Mouse (Mus musculus) limb, embryonic 14.5 days (tissue): ENCODE measurements around the gene Eif3c. TPM values are rescaled to one million over a fixed set of nuclear protein-coding genes. Genes with fewer than 3 reads are reported as not detected.

Source experiments
- ATAC-seq: fragments of 200-750 bp; cut with Nextera tagmentation; 2 replicates; pipeline ENCODE4 v1.8.0; 2017; ENCODE audit warnings: low read depth, moderate number of reproducible peaks, moderate TSS enrichment; ENCODE audit not compliant: low FRiP score
- DNase-seq: peaks from one replicate; pipeline ENCODE4 v3.0.0-alpha.2; 2015; ENCODE audit warnings: low spot score
- H3K27ac ChIP-seq: fragments of 300-500 bp; sonication (generic); replicated peaks from 2 replicates; pipeline ENCODE4 v1.5.1; 2014; ENCODE audit warnings: low read depth, mild to moderate bottlenecking, low read length, moderate library complexity, mixed read lengths
- H3K27me3 ChIP-seq: fragments of 300-500 bp; sonication (generic); 2 replicates; pipeline ENCODE4 v1.6.1; 2014; ENCODE audit warnings: low read length, mixed read lengths; ENCODE audit not compliant: control insufficient read depth, insufficient read depth
- H3K36me3 ChIP-seq: fragments of 300-500 bp; sonication (generic); 2 replicates; pipeline ENCODE4 v1.6.1; 2014; ENCODE audit warnings: mild to moderate bottlenecking, low read length, moderate library complexity, mixed read lengths; ENCODE audit not compliant: control insufficient read depth, insufficient read depth
- H3K4me1 ChIP-seq: fragments of 300-500 bp; sonication (generic); 2 replicates; pipeline ENCODE4 v1.6.1; 2014; ENCODE audit warnings: antibody characterized with exemption, low read length, mixed read lengths; ENCODE audit not compliant: control insufficient read depth, insufficient read depth
- H3K4me2 ChIP-seq: fragments of 300-500 bp; sonication (generic); replicated peaks from 2 replicates; pipeline ENCODE4 v1.6.1; 2014; ENCODE audit warnings: low read depth, mild to moderate bottlenecking, low read length, moderate library complexity; ENCODE audit not compliant: severe bottlenecking
- H3K4me3 ChIP-seq: fragments of 300-500 bp; sonication (generic); replicated peaks from 2 replicates; pipeline ENCODE4 v1.5.1; 2014; ENCODE audit warnings: low read length
- H3K9ac ChIP-seq: fragments of 300-500 bp; sonication (generic); 2 replicates; pipeline ENCODE4 v1.6.1; 2014; ENCODE audit warnings: mild to moderate bottlenecking, low read depth, low read length, moderate library complexity; ENCODE audit not compliant: severe bottlenecking
- H3K9me3 ChIP-seq: fragments of 300-500 bp; sonication (generic); 2 replicates; pipeline ENCODE4 v1.6.1; 2016; ENCODE audit warnings: low read length; ENCODE audit not compliant: control insufficient read depth
- POLR2A ChIP-seq: fragments of 200-500 bp; IDR thresholded peaks from 2 replicates; pipeline ENCODE4 v1.8.0; 2012; ENCODE audit warnings: inconsistent platforms, mild to moderate bottlenecking, moderate library complexity, borderline replicate concordance; ENCODE audit not compliant: insufficient read depth, insufficient read length; ENCODE audit errors: extremely low read depth
- WGBS: fragments of 180-500 bp; shearing (Covaris S2); extraction: QIAGEN DNeasy Blood & Tissue Kit; methylation state at CpG from one replicate; pipeline ENCODE4 v1.1.7; 2014; 5-methylcytosine and 5-hydroxymethylcytosine counted together
- polyA plus RNA-seq, 2 experiments: library from polyadenylated mRNA; depleted of rRNA in 1 of 2; stranded (reverse) in 1 of 2; unstranded in 1 of 2; fragments of >200 nt; fragmentation: Nextera tagmentation in 1 of 2; extraction: Ambion mirVana in 1 of 2; gene quantifications; 2 replicates each; pipeline versions ENCODE4 v1.2.1 to v1.2.3; 2012 to 2014

The Eif3c gene
- polyA plus RNA-seq, 2 experiments = 115 to 169 TPM

DNA sequence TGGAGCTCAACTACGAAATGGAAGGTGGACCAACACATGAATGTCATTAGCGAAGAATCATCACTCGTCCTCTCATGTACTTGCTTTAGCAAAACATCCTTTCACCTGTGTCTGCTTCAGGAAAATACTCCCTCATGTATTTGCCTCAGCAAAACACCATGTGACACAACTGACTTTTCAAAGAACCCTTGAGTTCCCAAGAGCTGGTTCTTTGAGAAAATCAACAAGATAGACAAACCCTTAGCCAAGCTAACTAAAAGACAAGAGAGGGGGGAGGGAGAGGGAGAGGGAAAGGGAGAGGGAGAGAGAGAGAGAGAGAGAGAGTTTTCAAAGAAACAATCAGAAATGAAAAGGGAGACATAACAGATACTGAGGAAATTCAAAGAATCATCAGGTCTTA lies 42.9 kb downstream of the Eif3c start:
- Histone ChIP-seq H3K27ac (no peak overlapping the region), H3K4me2 (no peak overlapping the region), H3K4me1 (no peaks in the 10 kb centered on the region), H3K9me3 (no peaks in the 10 kb centered on the region), H3K36me3 (no peaks in the 10 kb centered on the region), H3K9ac (no peak overlapping the region), H3K27me3 (no peaks in the 10 kb centered on the region), H3K4me3 (no peak overlapping the region)
- no peak for TF ChIP-seq POLR2A
- ATAC-seq (no peak), DNase-seq (no peak)
- 76% methylated on average over 3 of the region's 3 CpGs for WGBS

DNA sequence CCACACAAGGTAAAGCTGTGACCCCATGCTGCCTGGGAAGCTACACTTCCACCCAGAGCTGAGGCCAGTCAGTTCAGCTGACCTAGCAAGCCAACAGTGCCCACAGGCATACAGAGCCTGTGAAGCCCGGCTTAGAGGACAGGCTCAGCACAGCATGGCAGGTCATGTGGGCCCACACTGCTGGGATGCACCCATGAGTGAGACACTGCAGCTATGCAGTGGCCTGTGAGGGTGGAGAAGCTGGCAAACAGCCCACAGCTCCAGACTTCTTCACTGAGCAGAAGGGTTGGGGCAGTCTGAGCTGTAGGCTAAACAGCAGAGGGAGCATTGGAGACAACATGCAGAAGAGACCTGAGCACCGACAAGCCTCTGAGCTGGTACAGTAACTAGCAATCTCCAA lies 46.7 kb downstream of the Eif3c start:
- Histone ChIP-seq H3K27me3 (no peaks in the 10 kb centered on the region), H3K4me1 (no peaks in the 10 kb centered on the region), H3K4me3 (no peak overlapping the region), H3K4me2 (no peak overlapping the region), H3K27ac (no peak overlapping the region), H3K9ac (no peak overlapping the region), H3K36me3 (no peaks in the 10 kb centered on the region), H3K9me3 (no peaks in the 10 kb centered on the region)
- 48% methylated on average over 2 of the region's 2 CpGs for WGBS
- no peak for TF ChIP-seq POLR2A
- no peak for DNase-seq
- no peak for ATAC-seq

DNA sequence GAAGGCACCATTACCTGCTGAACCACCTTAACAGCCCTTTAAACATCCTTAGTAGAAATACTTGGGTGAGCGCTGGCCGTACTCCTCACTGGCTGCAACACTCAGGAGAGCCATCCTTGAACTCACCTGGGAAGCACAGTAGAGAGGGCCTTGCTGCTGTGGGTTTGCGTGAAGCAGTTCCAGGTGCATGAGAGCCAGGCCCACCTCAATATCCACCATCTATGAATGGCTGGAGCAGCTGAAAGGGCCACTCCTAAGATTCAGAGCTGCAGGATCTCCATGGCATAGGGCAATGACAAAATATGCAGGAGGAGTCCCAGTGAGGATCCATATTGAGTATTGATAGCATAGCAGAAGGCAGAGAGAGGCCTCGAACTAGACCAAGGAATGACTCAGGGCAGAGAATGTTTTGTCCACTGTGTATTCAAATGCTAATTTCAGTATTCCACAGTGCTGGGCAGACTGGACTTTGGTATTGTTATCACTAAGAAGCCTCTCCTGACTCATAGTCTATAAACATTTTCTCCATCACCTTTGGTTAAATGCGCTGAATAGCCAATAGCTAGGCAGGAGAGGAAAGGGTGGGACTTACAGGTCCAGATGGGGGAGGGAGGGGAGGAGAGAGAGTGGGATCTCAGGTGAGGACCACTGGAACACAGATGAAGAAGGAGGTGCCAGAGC lies 47.8 kb downstream of the Eif3c start:
- DNase-seq = no peak
- Histone ChIP-seq H3K36me3 (no peaks in the 10 kb centered on the region), H3K9me3 (no peaks in the 10 kb centered on the region), H3K27me3 (no peaks in the 10 kb centered on the region), H3K4me3 (no peak overlapping the region), H3K27ac (no peak overlapping the region), H3K9ac (no peak overlapping the region), H3K4me1 (no peaks in the 10 kb centered on the region), H3K4me2 (no peak overlapping the region)
- 84% methylated on average over 5 of the region's 5 CpGs for WGBS
- no peak for ATAC-seq
- no peak for TF ChIP-seq POLR2A

DNA sequence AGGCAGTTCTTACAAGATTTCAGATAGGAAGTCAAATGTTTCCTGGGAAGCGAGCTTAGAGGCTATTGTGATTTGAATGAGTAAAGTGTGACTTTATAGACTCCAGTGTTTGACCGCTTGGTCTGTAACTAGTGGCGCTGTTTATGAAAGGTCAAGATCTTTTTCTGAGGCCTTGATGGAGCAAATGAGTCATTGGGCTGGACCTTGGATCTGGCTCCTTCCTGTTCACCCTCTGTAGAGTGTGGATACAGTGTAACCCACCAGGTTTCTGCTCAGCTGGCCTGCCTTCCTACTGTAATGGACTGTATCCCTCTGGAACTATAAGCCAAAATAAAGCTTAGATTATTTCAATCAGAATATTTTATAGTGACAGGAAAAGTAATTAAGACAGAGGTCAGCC lies 54.9 kb downstream of the Eif3c start:
- Histone ChIP-seq H3K4me2 (no peak overlapping the region), H3K9me3 (no peaks in the 10 kb centered on the region), H3K27ac (no peak overlapping the region), H3K4me3 (no peak overlapping the region), H3K4me1 (no peaks in the 10 kb centered on the region), H3K9ac (no peak overlapping the region), H3K27me3 (no peaks in the 10 kb centered on the region), H3K36me3 (no peaks in the 10 kb centered on the region)
- no peak for ATAC-seq
- 74% methylated on average over 3 of the region's 3 CpGs for WGBS
- DNase-seq = no peak
- no peak for TF ChIP-seq POLR2A

DNA sequence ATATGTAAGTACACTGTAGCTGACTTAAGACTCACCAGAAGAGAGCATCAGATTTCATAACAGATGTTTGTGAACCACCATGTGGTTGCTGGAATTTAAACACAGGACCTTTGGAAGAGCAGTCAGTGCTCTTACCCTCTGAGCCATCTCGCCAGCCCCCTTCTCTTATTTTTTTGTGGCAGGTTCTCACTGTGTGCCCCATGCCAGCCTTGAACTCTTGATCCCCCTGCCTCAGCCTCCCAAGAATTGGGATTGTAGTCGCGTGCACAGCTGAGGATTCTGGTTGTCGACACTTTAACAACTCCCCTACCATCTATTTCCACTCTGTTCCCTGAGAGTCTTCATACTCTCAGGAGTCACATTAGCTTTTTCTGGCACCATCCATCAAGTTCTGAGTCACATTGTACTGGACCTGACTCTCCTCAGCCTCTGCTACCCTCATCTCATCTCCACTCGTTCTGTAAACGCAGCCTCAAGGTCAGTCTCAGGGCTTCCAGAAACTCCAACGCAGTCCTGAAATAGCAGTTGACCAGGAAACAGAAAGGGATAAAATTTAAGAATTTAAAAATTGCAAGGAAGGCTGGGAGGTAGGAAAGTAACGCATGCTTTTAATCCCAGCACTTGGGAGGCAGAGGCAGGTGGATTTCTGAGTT lies 59.0 kb downstream of the Eif3c start:
- Histone ChIP-seq H3K36me3 (no peaks in the 10 kb centered on the region), H3K4me2 (no peak overlapping the region), H3K9me3 (no peaks in the 10 kb centered on the region), H3K4me3 (no peak overlapping the region), H3K27me3 (no peaks in the 10 kb centered on the region), H3K4me1 (peaks cover 5% of the 10 kb centered on the region; the same call in 1 of the 2 replicates), H3K9ac (no peak overlapping the region), H3K27ac (no peak overlapping the region)
- DNase-seq (no peak), ATAC-seq (no peak)
- WGBS = 82% methylated on average over 8 of the region's 8 CpGs
- TF ChIP-seq POLR2A = no peak
